Mouse (Mus musculus) hindbrain, postnatal 0 days (tissue): ENCODE results near the gene Ddx43. TPM values are rescaled to one million over a fixed set of nuclear protein-coding genes. Genes with fewer than 3 reads are reported as not detected.

ENCODE experiments used
- ATAC-seq: fragments of 200-750 bp; cut with Nextera tagmentation; 2 replicates; pipeline ENCODE4 v1.8.0; 2017; ENCODE audit warnings: mild to moderate bottlenecking, moderate TSS enrichment, moderate library complexity
- DNase-seq: peaks from one replicate; pipeline ENCODE4 v3.0.0-alpha.2; 2015; ENCODE audit warnings: low spot score
- H3K27ac ChIP-seq: fragments of 300-500 bp; sonication (generic); 2 replicates; pipeline ENCODE4 v1.5.1; 2014; ENCODE audit warnings: mild to moderate bottlenecking
- H3K27me3 ChIP-seq: fragments of 300-500 bp; sonication (generic); 2 replicates; pipeline ENCODE4 v1.6.1; 2014; ENCODE audit warnings: low read length, mixed read lengths; ENCODE audit not compliant: insufficient read depth
- H3K36me3 ChIP-seq: fragments of 300-500 bp; sonication (generic); 2 replicates; pipeline ENCODE4 v1.6.1; 2014; ENCODE audit warnings: low read length, mixed read lengths; ENCODE audit not compliant: insufficient read depth
- H3K4me1 ChIP-seq: fragments of 300-500 bp; sonication (generic); 2 replicates; pipeline ENCODE4 v1.6.1; 2014; ENCODE audit warnings: antibody characterized with exemption, low read length, mixed read lengths; ENCODE audit not compliant: insufficient read depth
- H3K4me2 ChIP-seq: fragments of 300-500 bp; sonication (generic); 2 replicates; pipeline ENCODE4 v1.6.1; 2014; ENCODE audit warnings: low read depth, mild to moderate bottlenecking, low read length, moderate library complexity, mixed read lengths
- H3K4me3 ChIP-seq: fragments of 300-500 bp; sonication (generic); 2 replicates; pipeline ENCODE4 v1.5.1; 2014; ENCODE audit warnings: low read length
- H3K9ac ChIP-seq: fragments of 300-500 bp; sonication (generic); replicated peaks from 2 replicates; pipeline ENCODE4 v1.6.1; 2014; ENCODE audit warnings: mild to moderate bottlenecking, low read length, moderate library complexity, mixed read lengths
- H3K9me3 ChIP-seq: fragments of 300-500 bp; sonication (generic); 2 replicates; pipeline ENCODE4 v1.6.1; 2016; ENCODE audit warnings: low read length, mixed read lengths
- CTCF ChIP-seq: IDR thresholded peaks from 2 replicates; pipeline ENCODE4 v1.5.1; 2016; ENCODE audit warnings: antibody characterized with exemption, control low read depth, low read depth
- WGBS: fragments of 180-500 bp; shearing (Covaris S2); extraction: QIAGEN DNeasy Blood & Tissue Kit; methylation state at CpG from one replicate; pipeline ENCODE4 v1.1.7; 2014; 5-methylcytosine and 5-hydroxymethylcytosine counted together
- polyA plus RNA-seq: library from polyadenylated mRNA; unstranded; fragments of >200 nt; fragmentation: Nextera tagmentation; extraction: Ambion mirVana; gene quantifications from 2 replicates; pipeline ENCODE4 v1.2.1, GENCODE M21; 2015
- total RNA-seq: library from RNA; depleted of rRNA; stranded (reverse); fragments of >200 nt; gene quantifications from 2 replicates; pipeline ENCODE4 v1.2.3, GENCODE M21; 2014

The Ddx43 gene
- total and polyA plus RNA-seq, 2 experiments from 2014 or later = 0.38 TPM; not detected in 1

DNA sequence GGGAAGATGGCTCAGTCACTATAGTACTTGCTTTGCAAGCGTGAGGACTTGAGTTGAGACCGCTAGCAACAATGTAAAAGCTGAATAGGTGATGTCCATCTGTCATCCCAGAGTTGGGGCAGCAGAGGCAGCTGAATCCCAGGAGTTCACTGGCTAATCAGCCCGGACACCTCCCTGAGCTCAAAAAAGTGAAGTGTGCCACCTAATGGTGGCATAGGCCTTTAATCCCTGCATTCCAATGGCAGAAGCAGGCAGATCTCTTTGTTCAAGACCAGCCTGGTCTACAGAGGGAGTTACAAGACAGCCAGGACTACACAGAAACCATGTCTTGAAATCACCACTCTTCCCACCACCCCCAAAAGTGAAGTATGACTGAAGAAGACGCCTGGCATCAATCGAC, 36.9 kb downstream of the Ddx43 start:
- Histone ChIP-seq H3K4me3 (no peak overlapping the region), H3K9ac (no peak overlapping the region), H3K27me3 (no peaks in the 10 kb centered on the region), H3K27ac (no peak overlapping the region), H3K4me2 (no peak overlapping the region), H3K4me1 (no peaks in the 10 kb centered on the region), H3K9me3 (no peaks in the 10 kb centered on the region), H3K36me3 (no peaks in the 10 kb centered on the region)
- DNase-seq (no peak), ATAC-seq (no peak)
- no peak for TF ChIP-seq CTCF
- WGBS = 91% methylated on average over 5 of the region's 5 CpGs

DNA sequence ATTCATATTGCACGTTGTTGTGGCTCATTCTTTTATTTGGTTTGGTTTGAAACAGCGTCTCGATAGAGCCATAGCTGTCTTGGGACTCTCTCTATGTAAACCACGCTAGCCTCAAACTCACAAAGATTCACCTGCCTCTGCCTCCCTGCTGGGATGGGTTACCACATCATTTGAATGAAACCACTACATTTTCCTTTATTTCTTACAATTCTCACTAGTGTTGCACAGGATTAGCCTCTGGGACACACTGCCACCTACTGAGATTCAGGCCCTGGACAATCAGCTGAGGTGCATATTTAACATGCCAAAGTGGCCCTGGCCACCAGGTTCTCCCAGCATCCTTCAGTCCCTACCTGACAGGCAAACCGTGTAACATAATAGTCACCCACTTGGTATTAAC, 43.8 kb downstream of the Ddx43 start:
- Histone ChIP-seq H3K27ac (no peak overlapping the region), H3K9ac (no peak overlapping the region), H3K4me1 (peaks cover 3% of the 10 kb centered on the region; the same call in 1 of the 2 replicates), H3K27me3 (peaks cover 41% of the 10 kb centered on the region), H3K36me3 (no peaks in the 10 kb centered on the region), H3K4me2 (no peak overlapping the region), H3K9me3 (no peaks in the 10 kb centered on the region), H3K4me3 (no peak overlapping the region)
- TF ChIP-seq CTCF = no peak
- DNase-seq (no peak), ATAC-seq (no peak)
- WGBS = 69% methylated on average over 5 of the region's 5 CpGs

DNA sequence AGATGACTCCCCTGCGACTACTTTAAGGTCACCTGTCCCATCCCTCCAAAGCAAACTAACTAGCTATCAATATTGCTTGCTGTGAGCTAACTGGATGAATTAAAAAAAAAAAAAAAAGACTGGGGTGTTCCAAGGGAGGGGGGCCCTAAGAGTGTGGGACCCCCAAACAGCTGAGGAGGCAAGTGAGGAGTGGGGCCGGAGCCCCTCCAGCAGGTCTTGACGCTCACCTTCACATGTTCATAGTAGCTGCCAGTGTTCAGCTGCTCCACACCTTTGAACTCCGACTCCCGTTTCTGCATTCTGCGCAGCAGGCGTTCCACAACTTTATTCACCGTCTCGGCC, 46.6 kb downstream of the Ddx43 start:
- peak overlapping the region; percentile 43 for H3K4me3 ChIP-seq
- H3K4me2 ChIP-seq = peak overlapping the region; percentile 68
- ATAC-seq = peak; percentile 31; the same call in 1 of the 2 replicates
- H3K9me3 ChIP-seq = no peaks in the 10 kb centered on the region
- no peaks in the 10 kb centered on the region for H3K36me3 ChIP-seq
- H3K27ac ChIP-seq = no peak overlapping the region
- peaks cover 3% of the 10 kb centered on the region; the same call in 1 of the 2 replicates for H3K4me1 ChIP-seq
- TF ChIP-seq CTCF = no peak
- peaks cover 52% of the 10 kb centered on the region for H3K27me3 ChIP-seq
- DNase-seq = no peak
- no peak overlapping the region for H3K9ac ChIP-seq
- 5% methylated on average over 9 of the region's 9 CpGs for WGBS

DNA sequence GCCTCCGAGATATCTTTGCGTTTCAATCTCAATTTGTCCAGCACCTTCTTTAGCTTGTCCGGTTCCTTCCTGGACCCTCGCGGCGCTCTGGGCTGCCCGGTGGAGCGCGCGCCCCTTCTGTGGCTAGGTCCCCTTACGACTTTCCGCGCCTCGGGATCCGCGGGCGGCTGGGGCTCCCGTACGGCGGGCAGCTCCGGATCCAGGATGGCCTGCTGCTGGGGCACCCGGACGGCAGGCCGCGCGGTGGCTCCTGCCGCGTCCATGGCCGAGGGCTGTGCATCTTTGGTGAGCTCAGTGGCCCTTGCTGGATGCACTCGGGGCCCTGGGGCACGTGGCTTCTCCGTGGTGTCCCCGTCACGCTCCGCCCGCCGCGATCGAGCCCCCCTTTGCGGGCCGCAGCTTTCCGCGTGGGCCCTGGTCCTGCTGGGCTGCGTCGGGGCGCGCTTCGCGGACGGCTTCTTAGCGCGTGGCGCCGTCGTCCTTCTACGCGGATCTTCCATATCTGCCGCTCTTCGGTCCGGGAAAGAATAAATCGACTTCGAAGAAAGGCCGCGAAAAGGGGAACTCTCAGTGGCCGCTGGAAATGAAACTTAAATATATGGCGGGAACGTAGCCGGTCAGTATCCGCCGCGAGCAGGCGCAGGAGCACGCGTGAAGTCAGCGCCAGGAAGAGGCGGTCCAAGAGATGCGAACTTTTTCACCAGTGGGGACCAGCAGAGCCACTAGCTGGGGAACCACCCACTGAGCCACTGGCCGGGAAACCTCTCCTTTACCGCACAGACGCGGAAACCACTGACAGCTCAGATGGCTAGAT, 47.2 kb downstream of the Ddx43 start, which contains the start of gene Cgas:
Gene Cgas, minus strand, starts transcription at position 659 of the 814 bp plus-strand sequence.
- peak; percentile 70; the same call in 1 of the 2 replicates for ATAC-seq
- H3K36me3 ChIP-seq = no peaks in the 10 kb centered on the region
- peaks cover 52% of the 10 kb centered on the region for H3K27me3 ChIP-seq
- WGBS = under 1% methylated on average over 81 of the region's 81 CpGs
- H3K4me3 ChIP-seq = peak within 1 kb of the TSS; percentile 43
- peaks cover 3% of the 10 kb centered on the region; the same call in 1 of the 2 replicates for H3K4me1 ChIP-seq
- H3K9ac ChIP-seq = peak within 1 kb of the TSS; percentile 35
- DNase-seq = peak; percentile 62
- no peak for TF ChIP-seq CTCF
- H3K9me3 ChIP-seq = no peaks in the 10 kb centered on the region
- H3K4me2 ChIP-seq = peak within 1 kb of the TSS; percentile 68
- H3K27ac ChIP-seq = no peak within 1 kb of the TSS

DNA sequence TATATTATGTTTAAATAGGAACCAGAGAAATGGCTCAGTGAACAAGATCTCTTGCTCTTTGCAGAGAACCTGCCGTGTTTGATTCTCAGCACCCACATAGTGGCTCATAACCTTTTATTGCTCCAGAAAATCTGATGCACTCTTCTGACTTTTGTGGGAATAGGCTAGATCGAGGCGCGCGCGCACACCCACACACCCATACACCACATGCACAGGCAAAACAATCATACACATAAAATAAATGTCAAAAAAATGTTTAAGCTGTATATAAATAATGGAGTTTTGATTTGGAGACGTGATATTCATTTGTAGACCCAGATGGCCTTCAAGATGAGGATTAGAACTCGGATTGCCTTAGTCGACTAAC, 52.0 kb downstream of the Ddx43 start:
- ATAC-seq (peak; percentile 16; the same call in 1 of the 2 replicates), DNase-seq (peak; percentile 1)
- peaks cover 5% of the 10 kb centered on the region; the same call in 1 of the 2 replicates for H3K36me3 ChIP-seq
- peak overlapping the region; percentile 83 for H3K4me3 ChIP-seq
- H3K27ac ChIP-seq = 0 out of 2 replicates have a peak overlapping the region, but pooled peaks have one; percentile 96
- WGBS = 27% methylated on average over 9 of the region's 9 CpGs
- H3K4me2 ChIP-seq = peak overlapping the region; percentile 60
- peaks cover 27% of the 10 kb centered on the region for H3K27me3 ChIP-seq
- peaks cover 6% of the 10 kb centered on the region; the same call in 1 of the 2 replicates for H3K4me1 ChIP-seq
- no peak for TF ChIP-seq CTCF
- no peaks in the 10 kb centered on the region for H3K9me3 ChIP-seq
- peak overlapping the region; percentile 89 for H3K9ac ChIP-seq

DNA sequence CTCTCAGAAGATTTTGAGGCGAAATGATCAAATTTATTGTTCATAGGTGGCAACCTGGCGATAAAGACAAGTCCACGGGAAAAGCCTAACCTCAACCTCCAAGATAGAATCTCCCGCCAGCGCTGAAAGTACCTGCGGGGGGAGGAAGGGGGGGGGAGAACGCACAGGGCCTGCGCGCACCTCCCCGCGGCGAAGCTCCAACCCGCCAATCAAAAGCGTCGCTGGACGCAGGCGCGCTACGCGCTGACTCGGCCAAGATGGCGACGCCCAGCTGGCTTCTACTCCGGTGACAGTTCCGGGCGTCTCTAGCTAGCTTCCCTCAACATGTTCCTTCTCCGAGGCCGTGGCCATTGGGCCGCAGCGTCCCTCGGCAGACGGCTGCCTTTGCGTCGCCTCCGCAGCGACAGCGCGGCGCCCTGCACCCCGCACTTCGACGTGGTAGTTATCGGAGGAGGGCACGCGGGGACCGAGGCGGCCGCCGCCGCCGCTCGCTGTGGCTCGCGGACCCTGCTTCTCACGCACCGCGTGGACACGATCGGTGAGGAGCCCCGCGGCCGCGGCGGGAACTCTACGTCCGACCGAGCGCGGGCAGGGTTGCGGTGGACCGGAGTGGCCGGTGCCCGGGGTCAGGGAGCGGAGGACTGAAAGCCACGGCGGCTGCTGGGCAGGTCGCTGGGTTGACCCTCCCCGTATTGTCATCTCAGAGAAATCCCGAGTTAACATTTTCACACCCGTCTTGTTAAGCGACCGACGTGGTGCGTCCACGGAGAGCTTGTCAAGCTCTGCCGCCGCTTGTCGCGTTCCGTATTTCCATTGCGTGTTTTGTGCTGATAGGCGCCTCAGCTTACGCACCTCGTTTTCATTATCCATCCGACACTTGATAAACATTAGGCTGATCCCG, 52.6 kb downstream of the Ddx43 start, which contains the start of the genes Mto1 and Gm17324:
Gene Mto1, plus strand, starts transcription at position 236 of the 901 bp plus-strand sequence.
Gene Gm17324, minus strand, starts transcription at position 814 of the 901 bp plus-strand sequence.
- H3K4me3 ChIP-seq = peak within 1 kb of the TSS; percentile 83
- peak; percentile 94 for ATAC-seq
- WGBS = under 1% methylated on average over 96 of the region's 96 CpGs

More for the DNA sequence above, 52.6 kb downstream of the Ddx43 start, which contains the start of the genes Mto1 and Gm17324:
- Histone ChIP-seq H3K9me3 (no peaks in the 10 kb centered on the region), H3K9ac (peak within 1 kb of the TSS; percentile 89), H3K4me2 (peak within 1 kb of the TSS; percentile 60), H3K4me1 (peaks cover 5% of the 10 kb centered on the region; the same call in 1 of the 2 replicates), H3K27me3 (peaks cover 23% of the 10 kb centered on the region), H3K36me3 (peaks cover 7% of the 10 kb centered on the region; the same call in 1 of the 2 replicates), H3K27ac (peak within 1 kb of the TSS; percentile 96)
- peak; percentile 97 for DNase-seq
- TF ChIP-seq CTCF = 0 out of 2 replicates have a peak, but pooled peaks have one; percentile 6
